Mouse (Mus musculus) kidney, embryonic 14.5 days (tissue): ENCODE results near the gene Oas2. TPM values are rescaled to one million over a fixed set of nuclear protein-coding genes. Genes with fewer than 3 reads are reported as not detected.

Experiments used
- ATAC-seq: fragments of 200-750 bp; cut with Nextera tagmentation; 2 replicates; pipeline ENCODE4 v1.8.0; 2017; ENCODE audit warnings: moderate number of reproducible peaks, mild to moderate bottlenecking, moderate TSS enrichment, moderate library complexity; ENCODE audit not compliant: low FRiP score, low TSS enrichment
- H3K27ac ChIP-seq: fragments of 300-500 bp; sonication (generic); 2 replicates; pipeline ENCODE4 v1.5.1; 2014; ENCODE audit warnings: low read depth, mild to moderate bottlenecking, low read length, moderate library complexity, mixed read lengths
- H3K27me3 ChIP-seq: fragments of 300-500 bp; sonication (generic); 2 replicates; pipeline ENCODE4 v1.6.1; 2014; ENCODE audit warnings: mild to moderate bottlenecking, low read length; ENCODE audit not compliant: control insufficient read depth, insufficient read depth
- H3K36me3 ChIP-seq: fragments of 300-500 bp; sonication (generic); 2 replicates; pipeline ENCODE4 v1.6.1; 2014; ENCODE audit warnings: low read length, mixed read lengths; ENCODE audit not compliant: control insufficient read depth, insufficient read depth
- H3K4me1 ChIP-seq: fragments of 300-500 bp; sonication (generic); 2 replicates; pipeline ENCODE4 v1.6.1; 2014; ENCODE audit warnings: low read length, mixed read lengths; ENCODE audit not compliant: control insufficient read depth, insufficient read depth
- H3K4me2 ChIP-seq: fragments of 300-500 bp; sonication (generic); replicated peaks from 2 replicates; pipeline ENCODE4 v1.6.1; 2014; ENCODE audit warnings: low read depth, mild to moderate bottlenecking, low read length
- H3K4me3 ChIP-seq: fragments of 300-500 bp; sonication (generic); 2 replicates; pipeline ENCODE4 v1.5.1; 2014; ENCODE audit warnings: mild to moderate bottlenecking, low read length
- H3K9ac ChIP-seq: fragments of 300-500 bp; sonication (generic); 2 replicates; pipeline ENCODE4 v1.6.1; 2014; ENCODE audit warnings: low read depth, mild to moderate bottlenecking, low read length, moderate library complexity
- H3K9me3 ChIP-seq: fragments of 300-500 bp; sonication (generic); 2 replicates; pipeline ENCODE4 v1.6.1; 2016; ENCODE audit warnings: low read length; ENCODE audit not compliant: control insufficient read depth
- WGBS: fragments of 180-500 bp; shearing (Covaris S2); extraction: QIAGEN DNeasy Blood & Tissue Kit; methylation state at CpG from one replicate; pipeline ENCODE4 v1.1.7; 2014; 5-methylcytosine and 5-hydroxymethylcytosine counted together
- polyA plus RNA-seq: library from polyadenylated mRNA; unstranded; fragments of >200 nt; fragmentation: Nextera tagmentation; extraction: Ambion mirVana; gene quantifications from 2 replicates; pipeline ENCODE4 v1.2.1, GENCODE M21; 2014

Oas2 gene
- polyA plus RNA-seq, 1 experiment from 2014 or later, result 0.19 TPM

GRCm38 (mm10) chr5:120686749-120687483 lies 62.7 kb downstream of the Oas2 start:
- peaks cover 12% of the 10 kb centered on the region; the same call in 1 of the 2 replicates for H3K27me3 ChIP-seq
- no peaks in the 10 kb centered on the region for H3K36me3 ChIP-seq
- no peak overlapping the region for H3K9ac ChIP-seq
- H3K27ac ChIP-seq, result no peak overlapping the region
- H3K9me3 ChIP-seq, result no peaks in the 10 kb centered on the region
- no peak for ATAC-seq
- no peak overlapping the region for H3K4me2 ChIP-seq
- no peak overlapping the region for H3K4me3 ChIP-seq
- peaks cover 6% of the 10 kb centered on the region; the same call in 1 of the 2 replicates for H3K4me1 ChIP-seq
- 84% methylated on average over 6 of the region's 6 CpGs for WGBS

DNA sequence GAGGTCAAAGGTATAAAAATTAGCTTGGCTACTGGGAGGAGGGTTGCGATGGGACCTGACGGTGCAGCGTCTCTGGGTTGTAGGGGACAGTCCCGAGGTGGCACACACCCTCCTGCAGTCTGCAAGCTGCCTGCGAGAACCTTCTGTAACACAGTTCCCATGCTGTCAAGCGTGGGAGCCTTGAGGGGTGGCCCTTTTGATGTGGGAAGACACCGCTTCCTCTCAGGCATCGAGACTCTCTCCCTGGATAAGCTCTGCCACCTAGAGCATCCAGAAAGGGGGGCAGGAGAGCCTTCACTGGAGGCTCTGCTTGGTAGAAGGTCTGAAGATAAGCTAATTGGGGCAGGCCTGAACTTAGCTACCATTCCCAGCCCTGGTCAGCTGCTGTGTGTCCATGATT lies 64.0 kb downstream of the Oas2 start:
- 73% methylated on average over 8 of the region's 8 CpGs for WGBS
- peaks cover 6% of the 10 kb centered on the region; the same call in 1 of the 2 replicates for H3K4me1 ChIP-seq
- H3K27me3 ChIP-seq, result peaks cover 12% of the 10 kb centered on the region; the same call in 1 of the 2 replicates
- no peak overlapping the region for H3K9ac ChIP-seq
- ATAC-seq, result no peak
- H3K9me3 ChIP-seq, result no peaks in the 10 kb centered on the region
- no peak overlapping the region for H3K4me3 ChIP-seq
- H3K36me3 ChIP-seq, result no peaks in the 10 kb centered on the region
- no peak overlapping the region for H3K4me2 ChIP-seq
- H3K27ac ChIP-seq, result no peak overlapping the region

DNA sequence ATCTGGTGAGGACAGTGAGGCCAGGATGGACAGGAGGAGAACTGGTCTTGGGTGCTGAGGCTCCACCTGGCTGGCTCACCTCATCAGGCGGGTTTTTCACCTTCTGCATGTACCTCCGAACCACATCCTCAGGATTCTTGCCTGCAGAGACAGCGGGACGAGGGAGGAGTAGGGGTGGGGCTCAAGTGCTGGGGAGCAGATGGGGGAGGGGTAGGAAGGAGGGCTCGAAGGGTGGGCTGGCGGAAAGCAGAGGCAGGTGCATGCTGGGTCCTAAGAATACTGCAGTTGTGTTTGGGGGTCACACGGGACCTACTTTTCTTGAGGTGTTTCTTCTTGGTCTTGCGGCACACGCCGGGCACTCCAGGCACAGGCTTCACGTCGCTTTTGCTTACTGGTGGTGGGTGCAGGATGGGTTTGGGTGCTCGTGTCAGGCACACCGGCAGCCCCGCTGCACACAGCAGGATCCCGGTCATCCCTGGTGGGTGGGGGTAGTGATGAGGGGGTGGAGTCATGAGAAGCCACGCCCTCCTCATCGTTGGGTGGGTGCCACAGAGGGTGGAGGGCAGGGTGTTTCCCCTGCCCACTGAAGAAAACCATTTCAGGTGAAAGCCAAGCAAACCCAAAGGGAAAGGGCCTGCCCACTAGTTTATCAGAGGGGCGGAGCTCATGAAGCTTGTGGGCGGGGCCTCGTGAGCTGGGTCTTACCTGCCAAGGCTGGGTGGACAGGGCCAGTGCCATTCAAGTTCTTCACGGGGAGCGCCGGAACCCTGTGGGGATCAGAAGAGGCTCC lies 66.5 kb downstream of the Oas2 start:
- no peak for ATAC-seq
- Histone ChIP-seq H3K9ac (no peak overlapping the region), H3K36me3 (no peaks in the 10 kb centered on the region), H3K27ac (no peak overlapping the region), H3K27me3 (peaks cover 14% of the 10 kb centered on the region), H3K4me1 (peaks cover 16% of the 10 kb centered on the region; the same call in 1 of the 2 replicates), H3K4me2 (peak overlapping the region; percentile 32), H3K4me3 (peak overlapping the region; percentile 15), H3K9me3 (no peaks in the 10 kb centered on the region)
- WGBS, result 7% methylated on average over 24 of the region's 24 CpGs

DNA sequence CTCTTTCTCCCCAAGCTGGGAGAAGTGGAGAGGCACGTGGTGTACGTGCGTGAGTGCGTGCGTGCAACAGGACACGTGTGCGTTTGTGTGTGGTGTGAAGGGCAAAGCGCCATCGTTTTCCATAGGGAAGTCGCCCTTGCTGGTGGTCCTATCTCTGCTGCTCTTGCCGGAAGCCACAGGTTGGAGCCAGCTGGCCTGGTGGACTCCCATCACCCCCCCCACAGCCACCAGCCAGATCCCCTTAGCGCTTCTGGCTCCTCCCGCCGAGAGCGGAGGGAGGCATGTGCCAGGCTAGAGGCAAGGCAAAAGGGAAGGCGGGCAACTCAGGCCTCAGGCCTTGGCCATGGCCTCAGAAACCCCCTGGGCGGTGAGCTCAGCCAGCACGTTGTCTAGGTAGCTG lies 68.7 kb downstream of the Oas2 start:
- no peak overlapping the region for H3K27ac ChIP-seq
- no peak for ATAC-seq

More for the DNA sequence above, 68.7 kb downstream of the Oas2 start:
- Histone ChIP-seq H3K4me2 (no peak overlapping the region), H3K4me3 (no peak overlapping the region), H3K9ac (no peak overlapping the region), H3K36me3 (no peaks in the 10 kb centered on the region), H3K27me3 (peaks cover 11% of the 10 kb centered on the region), H3K4me1 (peaks cover 16% of the 10 kb centered on the region; the same call in 1 of the 2 replicates), H3K9me3 (no peaks in the 10 kb centered on the region)
- 87% methylated on average over 18 of the region's 18 CpGs for WGBS

Other genes starting within 250 kb of the Oas2 start
- gene Plbd2, start 246.2 kb downstream of the Oas2 start, polyA plus RNA-seq, result 41.5 and 44.5 TPM in 2 replicates
- gene Slc8b1, start 238.7 kb downstream of the Oas2 start, polyA plus RNA-seq, result 4.5 and 6.0 TPM in 2 replicates
- gene Tpcn1, start 161.2 kb downstream of the Oas2 start, polyA plus RNA-seq, result 33.8 and 37.3 TPM in 2 replicates
- gene Iqcd, start 160.8 kb downstream of the Oas2 start, polyA plus RNA-seq, result 0.57 and 1.4 TPM in 2 replicates
- 10.4 and 11.1 TPM in 2 replicates for gene Rita1, start 137.3 kb downstream of the Oas2 start, polyA plus RNA-seq
- gene Ddx54, start 137.1 kb downstream of the Oas2 start, polyA plus RNA-seq, result 22.3 and 37.7 TPM in 2 replicates
- gene Cfap73, start 115.6 kb downstream of the Oas2 start, polyA plus RNA-seq, result not detected in 2 replicates
- gene Rasal1, start 101.0 kb downstream of the Oas2 start, polyA plus RNA-seq, result 0.23 and 0.31 TPM in 2 replicates
- 7.3 and 10.1 TPM in 2 replicates for gene Dtx1, start 37.9 kb downstream of the Oas2 start, polyA plus RNA-seq
- not detected in 2 replicates for gene Oas3, start 27.8 kb upstream of the Oas2 start, polyA plus RNA-seq
- gene Oas1e, start 45.7 kb upstream of the Oas2 start, polyA plus RNA-seq, result not detected in 2 replicates
- gene Oas1c, start 62.7 kb upstream of the Oas2 start, polyA plus RNA-seq, result 0.30 and 0.63 TPM in 2 replicates
- gene Oas1f, start 97.5 kb upstream of the Oas2 start, polyA plus RNA-seq, result not detected in 2 replicates
- not detected in 2 replicates for gene Oas1h, start 111.6 kb upstream of the Oas2 start, polyA plus RNA-seq
- gene Oas1g, start 137.8 kb upstream of the Oas2 start, polyA plus RNA-seq, result 0.10 and 0.45 TPM in 2 replicates
- 1.8 and 2.2 TPM in 2 replicates for gene Oas1a, start 157.7 kb upstream of the Oas2 start, polyA plus RNA-seq
- not detected in 2 replicates for gene Oas1d, start 164.7 kb upstream of the Oas2 start, polyA plus RNA-seq